Mouse (Mus musculus) gastrocnemius, adult 2 months (tissue): ENCODE measurements around the gene Hbs1l. TPM values are rescaled to one million over a fixed set of nuclear protein-coding genes. Genes with fewer than 3 reads are reported as not detected.

Source experiments
- DNase-seq: peaks from one replicate; pipeline ENCODE4 v3.0.0; 2022
- H3K27ac ChIP-seq: fragments of 200-600 bp; 2 replicates; pipeline ENCODE4 v1.8.1; 2022; ENCODE audit warnings: mild to moderate bottlenecking
- H3K4me3 ChIP-seq: fragments of 200-600 bp; 2 replicates; pipeline ENCODE4 v1.8.1; 2022; ENCODE audit warnings: mild to moderate bottlenecking, moderate library complexity
- CTCF ChIP-seq: fragments of 200-600 bp; IDR thresholded peaks from 2 replicates; pipeline ENCODE4 v1.8.1; 2022; ENCODE audit warnings: antibody characterized with exemption, mild to moderate bottlenecking, moderate library complexity
- intact Hi-C: fragments of 180-260 bp; cut with DNase I; formaldehyde crosslinking; loops from one replicate; pipeline ENCODE4 v1.15.1; 2025
- total RNA-seq, 2 experiments: library from RNA; stranded (reverse); gene quantifications; 2 replicates each; pipeline ENCODE4 v1.2.3; 2021

Gene Hbs1l
- total RNA-seq, 2 experiments from 2014 or later, result 63.3 to 64.3 TPM

DNA sequence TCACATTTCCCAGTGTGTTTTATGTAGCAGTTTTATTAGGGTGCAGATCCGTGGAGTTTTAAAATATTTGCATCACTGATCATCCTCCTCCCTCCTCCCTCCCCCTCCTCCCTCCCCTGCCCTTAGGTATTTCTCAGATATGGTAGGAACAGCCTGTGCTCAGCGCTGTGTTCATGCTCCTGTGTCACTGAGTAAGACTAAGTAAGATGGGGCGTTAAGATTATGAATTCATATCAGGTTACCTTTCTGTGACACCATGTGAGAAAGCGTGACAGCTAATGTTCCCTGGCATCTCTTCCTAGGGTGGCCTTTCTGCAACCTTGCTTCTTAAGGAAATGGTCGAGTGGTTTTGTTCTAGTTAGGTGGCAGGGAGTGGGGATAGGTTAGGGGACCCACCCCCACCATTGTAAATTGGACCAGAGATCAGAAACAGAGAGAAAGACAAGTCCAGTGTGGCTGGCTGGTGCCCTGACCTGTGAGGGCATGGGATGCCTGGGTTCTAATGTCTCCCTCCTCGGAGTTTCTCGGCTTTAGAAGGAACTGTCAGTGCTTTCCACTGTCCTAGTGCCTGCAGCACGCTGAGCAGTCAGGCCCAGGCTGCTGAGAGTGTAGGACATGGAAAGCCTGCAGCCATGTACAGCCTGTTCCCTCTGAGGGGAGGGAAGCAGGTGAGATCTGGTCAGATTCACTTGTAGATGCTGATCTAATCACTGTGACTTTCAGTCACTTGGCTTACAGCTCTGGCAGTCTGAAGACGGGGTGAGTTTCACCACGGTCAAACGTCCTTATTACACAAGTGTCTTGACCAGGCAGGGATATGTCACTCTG lies 110.1 kb downstream of the Hbs1l start:
- TF ChIP-seq CTCF, result no peak
- no peak overlapping the region for H3K4me3 ChIP-seq
- DNase-seq, result peak; percentile 49
- H3K27ac ChIP-seq, result peak overlapping the region; percentile 71
- intact Hi-C loops, result no loop called here

GRCm38 (mm10) chr10:21410711-21411110 lies 114.9 kb downstream of the Hbs1l start:
- no peak for TF ChIP-seq CTCF
- H3K4me3 ChIP-seq, result no peak overlapping the region
- DNase-seq, result no peak
- no peak overlapping the region for H3K27ac ChIP-seq
- intact Hi-C loops, result no loop called here

- intact Hi-C loops, result no loop called here
- no peak overlapping the region for H3K4me3 ChIP-seq
- no peak overlapping the region for H3K27ac ChIP-seq
- no peak for TF ChIP-seq CTCF
- no peak for DNase-seq
These were observed 115.9 kb downstream of the Hbs1l start for GRCm38 (mm10) chr10:21411621-21412205.

DNA sequence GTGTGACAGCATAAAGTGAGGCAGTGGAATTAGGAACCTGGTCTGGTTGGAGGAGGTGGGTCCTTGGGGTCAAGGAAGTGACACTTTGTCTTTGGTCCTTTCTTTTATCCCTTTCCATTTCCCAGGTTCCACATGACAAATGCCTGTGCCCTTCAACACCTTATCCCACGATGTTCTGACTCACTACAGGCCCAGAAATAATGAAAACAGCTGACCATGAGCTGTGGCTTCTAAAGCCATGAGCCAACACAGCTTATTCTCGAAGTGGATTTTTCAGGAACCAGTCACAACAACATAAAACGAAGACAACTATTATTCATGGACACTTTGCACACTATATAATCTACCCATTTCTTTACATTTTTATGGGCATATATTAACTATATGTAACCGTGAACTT lies 119.3 kb downstream of the Hbs1l start:
- no peak for DNase-seq
- TF ChIP-seq CTCF, result no peak
- H3K27ac ChIP-seq, result no peak overlapping the region
- H3K4me3 ChIP-seq, result no peak overlapping the region
- intact Hi-C loops, result no loop called here

DNA sequence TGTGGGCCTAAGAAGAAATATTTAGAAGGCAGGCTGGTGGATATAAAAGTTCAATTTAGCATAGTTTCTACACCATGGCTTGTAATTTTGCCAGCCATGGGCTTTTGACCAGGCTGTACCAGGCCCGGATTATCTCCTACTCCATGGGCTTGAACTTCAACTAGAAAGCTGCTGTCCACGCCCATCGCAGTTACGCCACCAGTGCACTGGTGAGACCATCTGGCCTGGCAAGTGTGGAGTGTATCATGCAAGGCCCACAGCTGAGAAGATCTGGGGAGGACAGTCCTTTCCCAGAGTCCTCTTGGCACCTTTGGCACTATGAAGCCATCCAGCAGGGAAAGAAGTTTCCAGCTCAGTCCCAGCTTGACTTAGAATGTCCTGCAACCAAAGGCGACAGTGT lies 120.4 kb downstream of the Hbs1l start:
- Histone ChIP-seq H3K4me3 (no peak overlapping the region), H3K27ac (no peak overlapping the region)
- intact Hi-C loops, result no loop called here
- TF ChIP-seq CTCF, result no peak
- DNase-seq, result no peak

Other genes starting within 250 kb of the Hbs1l start
- not detected for gene Myb, start 135.0 kb upstream of the Hbs1l start, total RNA-seq
- not detected for gene Aldh8a1, start 81.3 kb downstream of the Hbs1l start, total RNA-seq